Mouse (Mus musculus) hindbrain, embryonic 12.5 days (tissue): ENCODE results near the gene Thra. TPM values are rescaled to one million over a fixed set of nuclear protein-coding genes. Genes with fewer than 3 reads are reported as not detected.

ENCODE experiments used
- ATAC-seq: fragments of 200-750 bp; cut with Nextera tagmentation; 2 replicates; pipeline ENCODE4 v1.8.0; 2017; ENCODE audit warnings: moderate TSS enrichment; ENCODE audit not compliant: low FRiP score
- H3K27ac ChIP-seq: fragments of 300-500 bp; sonication (generic); 2 replicates; pipeline ENCODE4 v1.5.1; 2016; ENCODE audit warnings: mild to moderate bottlenecking
- H3K27me3 ChIP-seq: fragments of 300-500 bp; sonication (generic); 2 replicates; pipeline ENCODE4 v1.6.1; 2016; ENCODE audit warnings: mild to moderate bottlenecking
- H3K36me3 ChIP-seq: fragments of 300-500 bp; sonication (generic); 2 replicates; pipeline ENCODE4 v1.6.1; 2016; ENCODE audit warnings: mild to moderate bottlenecking
- H3K4me1 ChIP-seq: fragments of 300-500 bp; sonication (generic); 2 replicates; pipeline ENCODE4 v1.6.1; 2016
- H3K4me2 ChIP-seq: fragments of 300-500 bp; sonication (generic); replicated peaks from 2 replicates; pipeline ENCODE4 v1.6.1; 2016; ENCODE audit warnings: mild to moderate bottlenecking
- H3K4me3 ChIP-seq: fragments of 300-500 bp; sonication (generic); 2 replicates; pipeline ENCODE4 v1.5.1; 2016; ENCODE audit warnings: mild to moderate bottlenecking
- H3K9ac ChIP-seq: fragments of 300-500 bp; sonication (generic); 2 replicates; pipeline ENCODE4 v1.6.1; 2016; ENCODE audit warnings: mild to moderate bottlenecking, moderate library complexity
- H3K9me3 ChIP-seq: fragments of 300-500 bp; sonication (generic); replicated peaks from 2 replicates; pipeline ENCODE4 v1.6.1; 2016; ENCODE audit warnings: mild to moderate bottlenecking
- WGBS: fragments of 180-500 bp; shearing (Covaris S2); methylation state at CpG from one replicate; pipeline ENCODE4 v1.1.7; 2016; 5-methylcytosine and 5-hydroxymethylcytosine counted together
- polyA plus RNA-seq: library from polyadenylated mRNA; unstranded; fragments of >200 nt; fragmentation: Nextera tagmentation; extraction: Ambion mirVana; gene quantifications from 2 replicates; pipeline ENCODE4 v1.2.1, GENCODE M21; 2016

Gene Thra
- polyA plus RNA-seq = 67.2 and 68.4 TPM in 2 replicates

- WGBS = under 1% methylated on average over 22 of the region's 22 CpGs
- ATAC-seq = peak; percentile 41
- peaks cover 64% of the 10 kb centered on the region for H3K4me1 ChIP-seq
Observed at GRCm38 (mm10) chr11:98740393-98741050, at the start of gene Thra. TSS of gene Thra (plus strand) at chr11:98740638.

GRCm38 (mm10) chr11:98693201-98693600, 47.2 kb upstream of the Thra start:
- no peaks in the 10 kb centered on the region for H3K4me1 ChIP-seq
- H3K4me3 ChIP-seq = no peak overlapping the region
- no peak overlapping the region for H3K4me2 ChIP-seq
- no peak for ATAC-seq
- H3K36me3 ChIP-seq = peaks cover 78% of the 10 kb centered on the region
- no peak overlapping the region for H3K9ac ChIP-seq
- no peak overlapping the region for H3K27ac ChIP-seq
- H3K27me3 ChIP-seq = no peaks in the 10 kb centered on the region
- 82% methylated on average over 13 of the region's 13 CpGs for WGBS
- no peaks in the 10 kb centered on the region for H3K9me3 ChIP-seq

More at GRCm38 (mm10) chr11:98740393-98741050, at the start of gene Thra:
- H3K9me3 ChIP-seq = no peaks in the 10 kb centered on the region
- H3K9ac ChIP-seq = peak within 1 kb of the TSS; percentile 94
- H3K27me3 ChIP-seq = no peaks in the 10 kb centered on the region
- H3K27ac ChIP-seq = peak within 1 kb of the TSS; percentile 99
- peak within 1 kb of the TSS; percentile 83 for H3K4me3 ChIP-seq
- H3K36me3 ChIP-seq = no peaks in the 10 kb centered on the region
- peak within 1 kb of the TSS; percentile 88 for H3K4me2 ChIP-seq

- Histone ChIP-seq H3K9ac (no peak overlapping the region), H3K27me3 (no peaks in the 10 kb centered on the region), H3K9me3 (no peaks in the 10 kb centered on the region), H3K4me3 (no peak overlapping the region), H3K4me2 (no peak overlapping the region), H3K27ac (0 out of 2 replicates have a peak overlapping the region, but pooled peaks have one; percentile 2), H3K36me3 (peaks cover 76% of the 10 kb centered on the region), H3K4me1 (no peaks in the 10 kb centered on the region)
- WGBS = 96% methylated on average over 9 of the region's 9 CpGs
- ATAC-seq = no peak
Observed at GRCm38 (mm10) chr11:98693746-98694145, 46.7 kb upstream of the Thra start.

- Histone ChIP-seq H3K27ac (0 out of 2 replicates have a peak overlapping the region, but pooled peaks have one; percentile 2), H3K4me2 (no peak overlapping the region), H3K9ac (no peak overlapping the region), H3K4me1 (no peaks in the 10 kb centered on the region), H3K27me3 (no peaks in the 10 kb centered on the region), H3K36me3 (peaks cover 76% of the 10 kb centered on the region), H3K9me3 (no peaks in the 10 kb centered on the region), H3K4me3 (no peak overlapping the region)
- 89% methylated on average over 9 of the region's 9 CpGs for WGBS
- no peak for ATAC-seq
Observed at GRCm38 (mm10) chr11:98694301-98694700, 46.1 kb upstream of the Thra start.

GRCm38 (mm10) chr11:98695408-98695807, 45.0 kb upstream of the Thra start:
- Histone ChIP-seq H3K27me3 (no peaks in the 10 kb centered on the region), H3K4me1 (no peaks in the 10 kb centered on the region; the same call in 1 of the 2 replicates), H3K27ac (no peak overlapping the region), H3K4me2 (no peak overlapping the region), H3K9me3 (no peaks in the 10 kb centered on the region), H3K9ac (no peak overlapping the region), H3K4me3 (no peak overlapping the region), H3K36me3 (peaks cover 65% of the 10 kb centered on the region)
- 76% methylated on average over 14 of the region's 14 CpGs for WGBS
- no peak for ATAC-seq

- H3K27ac ChIP-seq = no peak overlapping the region; the same call in 1 of the 2 replicates
- WGBS = 86% methylated on average over 14 of the region's 14 CpGs
Observed at GRCm38 (mm10) chr11:98696454-98697216, 43.8 kb upstream of the Thra start.

GRCm38 (mm10) chr11:98697225-98697624, 43.2 kb upstream of the Thra start:
- H3K4me1 ChIP-seq = no peaks in the 10 kb centered on the region; the same call in 1 of the 2 replicates
- no peak overlapping the region for H3K9ac ChIP-seq
- 92% methylated on average over 12 of the region's 12 CpGs for WGBS
- peaks cover 47% of the 10 kb centered on the region for H3K36me3 ChIP-seq
- no peak overlapping the region for H3K4me3 ChIP-seq
- no peaks in the 10 kb centered on the region for H3K27me3 ChIP-seq
- H3K9me3 ChIP-seq = no peaks in the 10 kb centered on the region
- H3K27ac ChIP-seq = no peak overlapping the region; the same call in 1 of the 2 replicates
- ATAC-seq = no peak
- H3K4me2 ChIP-seq = no peak overlapping the region

More at GRCm38 (mm10) chr11:98696454-98697216, 43.8 kb upstream of the Thra start:
- no peaks in the 10 kb centered on the region for H3K9me3 ChIP-seq
- H3K4me1 ChIP-seq = no peaks in the 10 kb centered on the region; the same call in 1 of the 2 replicates
- no peak for ATAC-seq
- no peak overlapping the region for H3K4me3 ChIP-seq
- H3K9ac ChIP-seq = no peak overlapping the region
- peaks cover 53% of the 10 kb centered on the region for H3K36me3 ChIP-seq
- H3K4me2 ChIP-seq = no peak overlapping the region
- H3K27me3 ChIP-seq = no peaks in the 10 kb centered on the region

GRCm38 (mm10) chr11:98698849-98699640, 41.4 kb upstream of the Thra start:
- H3K27ac ChIP-seq = 0 out of 2 replicates have a peak overlapping the region, but pooled peaks have one; percentile 17
- no peaks in the 10 kb centered on the region; the same call in 1 of the 2 replicates for H3K4me1 ChIP-seq
- no peak for ATAC-seq
- no peaks in the 10 kb centered on the region for H3K27me3 ChIP-seq
- H3K4me2 ChIP-seq = no peak overlapping the region
- H3K4me3 ChIP-seq = no peak overlapping the region
- H3K9me3 ChIP-seq = no peaks in the 10 kb centered on the region
- 82% methylated on average over 16 of the region's 16 CpGs for WGBS
- peaks cover 31% of the 10 kb centered on the region for H3K36me3 ChIP-seq
- 0 out of 2 replicates have a peak overlapping the region, but pooled peaks have one; percentile 13 for H3K9ac ChIP-seq

GRCm38 (mm10) chr11:98699911-98700310, 40.5 kb upstream of the Thra start:
- no peak overlapping the region for H3K4me3 ChIP-seq
- H3K4me1 ChIP-seq = no peaks in the 10 kb centered on the region; the same call in 1 of the 2 replicates
- H3K27ac ChIP-seq = no peak overlapping the region
- no peak overlapping the region for H3K4me2 ChIP-seq
- H3K9me3 ChIP-seq = no peaks in the 10 kb centered on the region
- H3K27me3 ChIP-seq = no peaks in the 10 kb centered on the region
- H3K9ac ChIP-seq = no peak overlapping the region
- ATAC-seq = 0 out of 2 replicates have a peak, but pooled peaks have one; percentile 46
- H3K36me3 ChIP-seq = peaks cover 31% of the 10 kb centered on the region
- WGBS = 41% methylated on average over 4 of the region's 4 CpGs

- no peak within 1 kb of the TSS for H3K4me3 ChIP-seq
- ATAC-seq = no peak
- WGBS = 43% methylated on average over 10 of the region's 10 CpGs
- no peak within 1 kb of the TSS for H3K9ac ChIP-seq
- H3K4me1 ChIP-seq = no peaks in the 10 kb centered on the region; the same call in 1 of the 2 replicates
- H3K27me3 ChIP-seq = no peaks in the 10 kb centered on the region
- peaks cover 31% of the 10 kb centered on the region for H3K36me3 ChIP-seq
- H3K9me3 ChIP-seq = no peaks in the 10 kb centered on the region
- no peak within 1 kb of the TSS for H3K27ac ChIP-seq
- H3K4me2 ChIP-seq = no peak within 1 kb of the TSS
Observed at GRCm38 (mm10) chr11:98701213-98701670, 39.2 kb upstream of the Thra start, which contains the start of gene Csf3. TSS of gene Csf3 (plus strand) at chr11:98701263.

- H3K4me2 ChIP-seq = no peak overlapping the region
- no peak overlapping the region for H3K27ac ChIP-seq
- H3K36me3 ChIP-seq = peaks cover 36% of the 10 kb centered on the region
- H3K4me3 ChIP-seq = no peak overlapping the region
- H3K4me1 ChIP-seq = no peaks in the 10 kb centered on the region; the same call in 1 of the 2 replicates
- WGBS = 83% methylated on average over 5 of the region's 5 CpGs
- H3K9me3 ChIP-seq = no peaks in the 10 kb centered on the region
- H3K27me3 ChIP-seq = no peaks in the 10 kb centered on the region
- ATAC-seq = no peak
- no peak overlapping the region for H3K9ac ChIP-seq
Observed at GRCm38 (mm10) chr11:98702323-98702722, 38.1 kb upstream of the Thra start.
